Mouse (Mus musculus) thymus, postnatal 36 days (tissue): ENCODE results near the gene Adssl1.
A peak's percentile ranks its signal among the peaks of the same experiment; 100 is the strongest.

Experiments used
- DNase-seq, 2 experiments: peaks; one replicate each; pipeline ENCODE4 v3.0.0; 2022; ENCODE audit warnings: mixed read lengths in 2 of 2

Gene Adssl1

DNA sequence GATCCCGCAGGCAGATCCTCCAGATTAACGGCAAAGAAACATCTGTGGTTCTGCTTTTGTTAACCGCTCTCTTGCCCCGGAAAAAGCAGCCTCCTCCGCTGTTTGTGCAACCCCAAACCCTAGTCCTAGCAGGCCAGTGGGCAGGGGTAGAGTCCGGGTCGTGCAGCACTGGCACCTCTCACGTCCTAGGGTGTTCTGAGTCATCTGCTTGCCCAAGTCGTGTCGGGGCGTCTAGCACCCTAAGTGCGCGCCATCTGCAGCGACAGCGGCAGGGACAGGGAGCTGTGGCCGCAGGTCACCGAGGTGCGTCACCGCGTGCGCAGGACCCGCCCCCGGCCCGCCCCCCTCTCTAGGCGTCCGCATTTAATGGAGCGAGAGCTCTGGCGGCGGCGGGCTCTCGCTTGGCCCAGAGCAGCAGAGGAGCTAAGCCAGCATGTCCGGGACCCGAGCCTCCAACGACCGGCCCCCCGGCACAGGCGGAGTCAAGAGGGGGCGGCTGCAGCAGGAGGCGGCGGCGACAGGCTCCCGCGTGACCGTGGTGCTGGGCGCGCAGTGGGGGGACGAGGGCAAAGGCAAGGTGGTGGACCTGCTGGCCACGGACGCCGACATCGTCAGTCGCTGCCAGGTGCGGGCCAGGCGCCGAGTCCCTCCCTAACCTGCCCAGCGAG is at the start of gene Adssl1:
Gene Adssl1, plus strand, starts transcription at position 360 of the 668 bp plus-strand sequence.
- DNase-seq, result peak; percentile 54 to 61

DNA sequence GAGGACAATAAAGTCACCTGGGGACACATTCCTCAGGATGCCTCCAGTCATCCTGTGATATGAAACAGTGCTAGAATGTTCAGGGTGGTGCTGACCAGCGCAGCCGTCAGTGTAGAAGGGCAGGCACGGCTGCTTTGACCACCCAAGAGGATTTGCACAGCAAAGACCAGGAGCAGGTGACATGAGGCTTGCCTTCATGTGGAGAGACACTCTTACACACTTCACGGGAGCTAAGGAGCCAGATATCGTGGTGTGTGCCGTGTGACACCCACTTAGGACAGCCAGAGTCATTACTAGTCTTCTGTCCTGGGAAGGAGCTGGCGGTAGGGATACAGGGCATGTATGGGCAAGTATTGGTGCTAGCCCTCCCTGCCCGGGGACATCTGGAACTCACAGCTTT is 49.7 kb upstream of the Adssl1 start:
- no peak for DNase-seq

DNA sequence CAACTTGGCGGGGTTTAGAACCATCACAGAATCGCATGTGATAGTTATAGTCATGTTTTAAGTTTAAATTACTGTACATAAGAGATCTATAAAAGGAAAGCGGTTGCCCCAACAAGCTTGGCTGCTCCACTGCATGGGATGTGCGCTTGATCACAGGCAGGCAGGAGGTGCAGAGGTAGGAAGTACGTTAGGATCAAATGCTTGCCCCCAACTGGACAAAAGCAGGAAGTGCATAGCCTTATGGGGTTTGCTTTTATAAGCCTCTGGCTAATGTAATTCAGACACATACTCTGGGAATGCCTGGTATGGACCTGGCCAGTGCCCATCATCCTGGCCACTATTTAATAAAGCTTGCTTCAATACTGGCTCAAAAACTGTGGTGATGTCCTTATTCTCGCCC is 48.8 kb upstream of the Adssl1 start:
- no peak for DNase-seq

DNA sequence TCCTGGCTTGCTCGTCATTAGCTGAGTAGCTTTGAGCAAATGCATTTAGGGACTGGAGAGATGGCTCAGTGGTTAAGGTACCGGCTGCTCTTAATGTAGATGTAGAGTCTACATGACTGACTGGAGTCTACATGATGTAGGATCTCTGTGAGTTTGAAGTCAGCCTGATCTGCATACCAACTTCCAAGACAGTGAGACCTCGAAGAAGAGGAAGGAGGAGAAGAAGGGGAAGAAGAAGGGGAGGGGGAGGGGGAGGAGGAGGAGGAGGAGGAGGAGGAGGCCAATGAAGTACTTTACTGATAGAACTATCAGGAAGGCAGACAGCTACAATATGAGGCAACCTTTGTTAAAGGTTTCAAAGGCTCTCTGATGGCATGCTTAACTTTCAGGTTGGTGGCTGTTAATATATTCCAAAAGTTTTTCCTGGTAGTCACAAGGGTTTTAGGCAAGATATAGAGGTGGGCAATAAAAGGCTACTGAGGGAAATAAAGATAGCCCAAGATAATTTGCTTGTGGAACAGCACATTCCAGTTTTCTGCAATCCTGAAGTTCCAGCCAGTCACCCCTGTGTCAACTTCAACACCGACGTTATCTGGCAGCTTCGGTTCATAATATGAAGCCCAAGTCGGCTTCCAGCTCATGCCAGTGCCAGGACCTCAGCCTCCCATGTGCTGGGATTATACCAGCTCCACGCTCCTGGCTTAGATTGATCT is 44.4 kb upstream of the Adssl1 start:
- no peak for DNase-seq

DNA sequence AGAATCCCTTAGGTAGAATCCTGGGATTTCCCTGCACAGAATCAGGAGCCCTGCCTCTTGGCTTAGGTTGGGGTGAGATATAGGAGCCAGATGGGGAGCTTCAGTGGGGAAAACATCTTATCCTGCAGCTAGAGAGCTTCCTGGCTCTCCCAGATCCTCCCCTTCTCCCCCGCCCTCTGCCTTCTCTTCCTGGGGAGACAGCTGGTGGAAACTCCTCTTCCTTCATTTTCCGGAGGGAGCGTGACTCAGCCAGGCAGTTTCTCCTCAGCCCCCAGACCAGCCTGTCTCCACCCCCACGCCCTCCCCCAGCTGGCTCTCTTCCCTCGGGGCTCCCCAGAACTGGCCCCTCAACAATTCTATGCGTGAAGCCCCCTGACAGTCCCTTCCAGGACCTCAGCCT is 43.5 kb upstream of the Adssl1 start:
- DNase-seq, result no peak

DNA sequence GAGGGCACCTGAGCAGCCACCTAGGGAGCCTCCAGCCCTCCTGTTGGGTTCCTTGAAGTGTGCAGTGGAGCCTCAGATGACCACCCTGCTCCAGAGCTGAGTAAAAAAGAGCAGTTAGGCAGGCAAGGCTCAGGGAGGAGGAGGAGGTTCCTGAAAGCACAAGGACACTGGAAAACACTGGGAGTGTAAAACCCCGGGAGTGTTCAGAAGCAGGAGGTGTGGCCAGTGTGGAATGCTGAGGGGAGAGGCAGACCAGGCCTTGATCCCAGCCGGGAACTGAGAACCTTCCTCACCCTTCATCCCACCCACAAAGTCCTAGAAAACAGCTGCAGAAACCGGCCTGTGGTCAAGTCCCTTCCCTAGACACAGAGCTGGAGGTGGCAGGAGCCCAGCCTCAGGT is 43.1 kb upstream of the Adssl1 start:
- no peak for DNase-seq

DNA sequence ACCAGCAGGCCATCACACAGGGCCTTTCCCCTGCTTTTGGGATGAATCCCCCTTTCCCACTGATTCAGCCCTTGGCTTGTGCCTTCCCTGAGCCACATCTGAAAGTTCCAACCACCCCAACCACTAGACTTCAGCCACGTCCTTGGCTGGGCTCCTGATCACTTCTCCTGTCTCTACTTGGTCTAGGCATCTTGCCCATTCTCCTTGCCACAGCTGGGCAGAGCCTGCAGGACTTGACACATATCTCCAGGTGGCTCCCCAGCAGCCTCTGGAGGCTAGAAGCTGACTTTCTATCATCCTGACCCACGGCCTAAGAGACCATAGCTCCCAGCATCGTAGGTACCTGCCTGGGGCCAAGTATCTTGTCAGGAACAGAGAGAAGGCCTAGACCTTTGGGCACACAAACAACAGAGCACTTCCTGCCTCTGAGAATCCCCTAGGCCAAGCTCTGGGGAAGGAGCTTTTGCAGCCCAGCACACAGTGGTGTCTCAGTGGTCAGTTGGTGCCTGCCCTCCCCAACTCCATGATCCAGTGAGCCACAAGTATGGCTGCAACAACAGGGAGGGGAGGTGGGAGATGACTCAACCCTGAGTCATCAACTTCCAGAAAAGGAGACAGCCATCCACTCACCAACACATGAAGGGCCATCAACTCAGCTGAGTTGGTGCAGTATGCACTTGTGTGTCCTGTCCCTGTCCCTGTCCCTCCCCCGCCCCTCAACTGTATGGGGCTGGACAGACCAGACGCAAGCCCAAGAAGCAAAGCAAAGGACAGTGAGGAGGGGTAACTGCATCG is 41.4 kb upstream of the Adssl1 start:
- no peak for DNase-seq

DNA sequence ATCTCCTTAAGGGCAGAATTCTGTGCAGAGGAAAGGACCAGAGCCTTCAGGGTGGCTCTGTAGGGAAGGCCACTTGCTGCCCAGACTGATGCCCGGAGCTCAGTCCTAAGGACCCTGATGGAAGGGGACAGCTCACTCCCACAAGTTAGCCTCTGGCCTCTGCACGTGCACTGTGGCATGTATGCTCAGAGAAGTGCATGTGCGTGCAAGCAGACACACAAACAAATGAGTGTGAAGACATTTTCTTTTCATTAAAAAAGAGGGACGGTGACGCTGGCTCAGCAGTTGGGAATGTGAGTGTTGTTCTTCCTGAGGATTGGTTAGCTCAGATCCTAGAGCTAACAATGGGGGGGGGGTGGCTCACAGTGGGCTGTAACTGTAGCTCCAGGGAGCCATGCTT is 40.4 kb upstream of the Adssl1 start:
- DNase-seq, result no peak

DNA sequence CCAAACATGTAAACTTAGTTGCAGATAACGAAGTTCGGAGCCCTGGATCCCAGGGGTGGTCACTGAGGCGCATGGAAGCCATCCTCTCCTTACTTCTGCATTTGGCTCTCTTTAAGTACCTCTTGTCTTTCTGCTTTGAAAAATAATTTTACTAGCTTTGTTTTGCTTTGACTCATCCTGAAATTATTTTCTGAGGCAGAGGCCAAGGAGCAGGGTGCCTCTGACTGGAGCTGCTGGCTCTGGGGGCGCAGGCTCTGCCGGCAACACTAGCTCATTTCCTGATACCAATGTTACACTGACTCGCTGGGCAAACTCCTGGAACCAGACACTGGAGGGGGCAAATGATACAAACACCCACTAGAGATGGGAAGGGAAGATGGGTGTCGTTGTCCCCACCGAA is 39.9 kb upstream of the Adssl1 start:
- no peak for DNase-seq

DNA sequence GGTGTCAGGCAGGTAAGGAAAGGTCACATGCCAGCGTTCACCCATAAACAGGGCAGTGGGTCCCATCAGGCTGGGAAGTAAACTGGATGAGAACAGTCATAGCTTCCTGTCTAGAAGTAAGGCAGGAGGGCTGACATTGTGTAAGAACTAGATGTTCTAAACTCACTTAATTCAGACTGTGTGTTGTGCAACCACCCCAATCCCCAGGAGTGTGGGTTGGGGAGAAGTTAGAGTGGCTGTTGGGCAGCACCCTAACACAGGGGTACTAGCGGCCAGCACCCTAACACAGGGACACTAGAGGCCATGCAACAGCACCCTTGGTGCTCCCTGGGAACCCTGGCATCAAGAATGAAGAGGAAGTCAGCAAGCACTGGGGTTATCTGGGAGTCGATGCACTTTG is 38.7 kb upstream of the Adssl1 start:
- DNase-seq, result no peak

DNA sequence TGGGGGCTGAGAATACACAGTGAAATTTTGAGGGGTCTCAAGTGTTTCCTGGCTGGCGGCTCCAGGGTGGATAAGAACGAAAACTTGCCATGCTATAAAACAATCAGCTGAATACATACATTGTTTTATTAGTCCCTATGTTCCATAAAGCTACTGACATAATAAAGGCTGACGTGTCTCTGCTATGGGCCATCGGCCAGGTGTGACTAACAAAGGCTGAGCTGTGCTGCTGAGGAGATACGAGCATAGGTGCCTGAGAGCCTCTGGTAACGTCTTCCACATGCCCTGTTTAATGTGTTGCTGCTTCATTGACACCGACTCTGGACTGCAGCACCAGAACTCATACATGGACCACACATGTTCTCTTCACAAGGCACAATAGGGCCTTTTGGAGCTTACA is 34.9 kb upstream of the Adssl1 start:
- DNase-seq, result no peak

DNA sequence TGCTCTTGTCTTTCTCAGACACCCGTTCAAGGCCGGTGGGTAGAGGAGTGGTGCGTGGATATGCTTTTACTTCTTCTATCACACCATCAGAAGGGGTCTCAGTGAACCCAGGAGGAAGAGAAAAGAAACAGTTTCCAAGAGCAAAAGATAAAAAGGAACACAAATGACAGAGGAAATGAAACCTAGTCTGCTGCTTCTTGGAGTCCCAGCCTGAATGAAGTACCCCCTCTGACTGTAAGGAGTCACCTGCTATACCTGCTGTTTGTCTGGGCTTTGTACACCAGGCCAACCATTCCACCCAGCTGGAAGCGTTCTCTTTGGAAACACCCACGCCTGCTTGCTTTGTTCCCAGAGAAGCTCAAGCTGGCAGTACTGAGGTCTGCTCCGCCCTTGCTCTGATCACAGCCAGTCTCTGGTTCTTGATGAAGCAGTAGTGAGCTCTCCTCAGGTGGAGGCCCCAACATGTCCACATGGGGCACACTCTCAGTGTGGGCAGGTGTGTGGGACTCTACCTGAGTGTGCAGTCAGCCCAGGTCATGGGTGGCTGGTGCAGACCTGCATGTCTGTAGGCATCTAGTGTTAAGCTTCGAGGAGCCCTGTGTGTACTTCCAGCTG is 33.8 kb upstream of the Adssl1 start:
- DNase-seq, result no peak

DNA sequence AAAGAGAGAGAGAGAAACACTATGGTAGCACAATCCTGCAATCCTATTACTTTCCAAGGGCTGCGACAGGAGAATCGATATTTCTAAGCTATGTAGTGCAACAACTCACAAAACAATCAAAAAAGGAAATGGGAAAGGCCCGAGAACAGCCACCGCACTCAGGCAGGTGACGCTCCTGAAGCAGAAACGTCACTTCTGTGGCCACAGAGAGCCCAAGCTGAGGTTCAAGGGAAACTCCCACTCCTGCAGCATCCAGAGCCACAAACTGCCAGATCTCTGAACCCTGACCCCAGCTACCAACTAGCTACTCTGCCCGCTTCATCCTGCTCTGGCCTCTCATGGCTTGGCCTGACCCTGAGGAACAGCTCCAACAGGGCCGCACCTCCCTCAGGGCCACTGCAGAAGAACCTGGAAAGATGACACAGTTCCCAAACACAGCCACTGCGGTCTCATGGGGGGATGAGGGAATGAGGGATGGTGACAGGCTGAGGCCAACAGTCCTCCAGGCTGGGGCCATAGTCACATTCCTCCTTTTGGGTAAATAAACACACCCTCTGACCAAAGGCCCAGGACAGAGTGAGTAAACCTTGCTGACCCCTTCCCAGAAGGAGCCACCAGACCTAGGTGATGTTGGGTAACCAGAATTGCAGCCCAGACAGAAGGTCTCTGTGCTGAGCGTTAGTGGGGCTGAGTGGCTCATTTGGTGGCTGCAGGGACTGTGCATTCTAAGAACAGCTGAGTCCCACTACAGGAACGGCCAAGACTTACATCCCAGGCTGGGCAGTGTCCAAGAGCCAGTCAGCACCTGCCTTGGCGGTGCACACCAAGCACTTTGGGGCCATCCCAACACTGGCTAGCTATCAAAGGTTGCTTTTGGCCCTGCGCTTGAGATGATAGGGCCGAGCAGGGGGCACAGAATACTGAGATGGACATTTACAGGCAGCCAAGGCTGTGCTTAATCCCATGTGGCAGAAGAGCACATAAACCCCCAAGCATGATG is 32.4 kb upstream of the Adssl1 start:
- DNase-seq, result no peak

DNA sequence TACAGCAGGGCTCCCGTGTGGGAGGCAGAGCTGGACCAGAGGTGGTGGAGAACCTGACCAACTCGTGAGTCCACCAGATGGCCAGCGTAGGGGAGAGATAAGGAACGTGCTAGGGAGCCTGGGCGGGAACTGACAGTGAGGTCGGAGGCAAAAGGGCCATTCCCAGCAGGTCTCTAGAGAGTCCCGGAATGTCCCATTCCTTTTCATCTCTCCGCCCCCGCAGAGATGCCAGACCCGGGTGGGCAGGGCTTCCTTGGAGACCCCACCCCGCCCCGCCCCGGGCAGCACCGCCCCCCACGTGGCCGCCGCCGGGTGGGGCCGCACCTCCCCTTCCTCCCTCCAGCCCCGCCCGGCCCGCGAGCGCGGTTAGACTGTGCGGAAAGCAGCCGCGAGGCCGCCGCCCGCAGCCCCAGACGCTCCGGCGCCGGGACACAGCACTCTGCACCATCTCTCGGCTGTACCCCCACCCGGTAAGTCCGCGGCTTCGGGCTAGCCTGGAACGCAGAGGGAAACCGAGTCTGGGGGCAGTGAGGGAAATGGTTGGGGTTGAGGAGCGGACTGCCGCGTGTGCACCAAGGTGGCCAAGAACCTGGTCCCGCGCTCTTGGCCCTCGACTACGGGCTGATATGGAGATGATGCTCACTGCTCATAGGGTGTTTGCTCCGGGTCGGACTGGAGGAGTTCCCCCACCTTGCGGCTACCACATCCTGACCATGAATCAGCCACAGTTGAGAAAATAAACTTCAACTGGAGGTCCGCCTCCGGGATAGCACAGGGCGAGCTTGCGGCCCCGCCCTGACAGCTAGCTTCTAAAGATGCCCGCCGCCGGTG is 31.2 kb upstream of the Adssl1 start, which contains the start of gene Inf2:
Gene Inf2, plus strand, starts transcription at position 359 of the 831 bp plus-strand sequence.
- DNase-seq, result peak; percentile 83 to 86

DNA sequence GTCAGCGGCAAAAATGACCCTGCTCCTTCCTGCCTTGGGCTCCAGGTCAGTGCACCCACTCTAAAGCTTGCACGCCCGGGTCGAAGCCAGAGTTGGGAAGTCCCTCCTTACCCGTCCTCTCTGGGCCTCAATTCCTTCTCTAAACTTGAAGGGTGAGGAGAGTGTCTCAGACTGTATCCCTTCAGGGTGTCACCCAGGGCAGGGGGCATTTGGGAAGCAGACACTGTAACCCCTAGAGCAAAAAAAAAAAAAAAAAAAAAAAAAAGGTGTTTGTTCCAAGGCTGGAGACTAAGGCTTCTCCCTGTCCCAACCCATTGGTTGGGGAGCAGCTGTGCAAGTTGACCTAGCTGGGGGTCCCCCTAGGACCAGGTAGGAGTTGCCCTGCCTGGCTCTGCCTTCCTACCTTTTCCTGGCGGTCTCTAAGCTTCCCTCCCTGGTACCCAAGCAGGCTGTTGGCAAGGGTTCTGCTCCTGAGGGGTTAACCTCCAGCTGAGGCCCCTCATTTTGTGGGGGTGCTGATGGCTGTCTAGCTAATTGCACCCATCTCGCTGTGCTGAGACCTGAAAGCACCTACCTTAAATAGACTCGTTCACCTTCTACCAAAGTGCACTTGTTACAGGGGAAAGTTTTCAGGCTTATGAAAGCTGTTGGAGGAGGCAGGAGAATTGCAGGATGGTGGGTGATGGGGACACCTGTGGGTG is 30.2 kb upstream of the Adssl1 start:
- DNase-seq, result no peak

DNA sequence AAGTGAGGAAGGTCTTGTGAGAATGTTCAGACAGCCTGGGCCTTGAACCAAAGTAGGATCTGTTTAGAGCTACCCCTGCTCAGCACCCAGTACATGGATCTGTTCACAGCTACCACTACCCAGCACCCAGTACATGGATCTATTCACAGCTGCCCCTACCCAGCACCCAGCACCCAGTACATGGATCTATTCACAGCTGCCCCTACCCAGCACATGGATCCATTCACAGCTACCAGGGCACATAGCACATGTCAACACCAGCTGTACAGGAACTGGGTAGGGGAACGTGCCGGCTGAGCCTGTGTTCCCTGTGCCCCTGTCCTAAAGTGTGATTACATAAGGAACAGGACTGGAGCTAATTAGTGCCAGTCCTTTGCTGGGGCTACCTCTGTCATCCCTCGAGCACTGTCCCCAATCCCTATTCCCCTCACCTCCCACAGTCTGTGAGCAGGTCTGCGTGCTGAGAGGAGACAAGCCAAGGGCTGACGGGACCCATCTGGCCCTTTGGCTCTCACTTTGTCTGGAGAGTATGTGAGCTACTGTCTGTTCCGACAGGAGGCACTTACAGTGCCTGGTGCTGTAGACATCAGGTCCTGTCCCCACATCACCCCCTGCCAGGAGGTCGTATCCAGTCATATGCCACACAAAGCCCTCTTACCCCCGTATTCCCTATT is 29.1 kb upstream of the Adssl1 start:
- DNase-seq, result no peak

DNA sequence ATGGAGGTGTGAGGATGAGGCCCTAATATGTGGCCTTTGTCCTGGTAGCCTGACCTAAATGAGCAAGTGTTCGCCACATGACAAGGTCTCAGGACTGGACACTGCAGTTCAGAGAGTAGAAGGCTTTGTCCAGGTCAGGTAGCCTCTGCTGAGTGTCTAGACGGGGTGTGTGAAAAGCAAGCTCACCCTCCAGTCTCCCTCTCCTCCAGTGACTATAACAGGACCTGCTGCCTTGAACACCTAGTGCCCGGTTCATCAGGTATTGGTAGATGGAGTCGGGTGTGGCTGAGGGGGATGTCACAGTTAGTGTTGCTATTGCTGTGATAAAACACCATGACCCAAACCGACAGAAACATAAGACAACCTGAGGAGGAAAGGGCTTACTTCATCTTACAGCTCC is 28.6 kb upstream of the Adssl1 start:
- DNase-seq, result no peak

DNA sequence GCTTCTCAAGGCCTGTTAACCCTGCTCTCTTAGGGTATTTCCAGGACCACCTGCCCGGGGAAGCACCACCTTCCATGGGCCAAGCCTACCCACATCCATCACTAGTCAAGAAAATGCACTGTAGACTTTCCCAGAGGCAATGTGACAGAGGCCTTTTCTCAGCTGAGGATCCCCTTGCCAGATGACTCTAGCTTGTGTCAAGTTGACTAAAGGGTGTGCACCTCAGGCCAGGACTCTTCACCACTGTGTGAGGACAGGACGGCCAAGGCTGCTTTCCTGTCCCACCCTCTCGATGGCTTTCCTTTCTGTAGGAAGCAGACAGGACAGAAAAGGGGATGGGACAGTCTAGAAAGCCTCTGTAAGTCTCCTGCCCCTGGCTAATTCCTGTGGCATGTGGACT is 28.1 kb upstream of the Adssl1 start:
- DNase-seq, result no peak

DNA sequence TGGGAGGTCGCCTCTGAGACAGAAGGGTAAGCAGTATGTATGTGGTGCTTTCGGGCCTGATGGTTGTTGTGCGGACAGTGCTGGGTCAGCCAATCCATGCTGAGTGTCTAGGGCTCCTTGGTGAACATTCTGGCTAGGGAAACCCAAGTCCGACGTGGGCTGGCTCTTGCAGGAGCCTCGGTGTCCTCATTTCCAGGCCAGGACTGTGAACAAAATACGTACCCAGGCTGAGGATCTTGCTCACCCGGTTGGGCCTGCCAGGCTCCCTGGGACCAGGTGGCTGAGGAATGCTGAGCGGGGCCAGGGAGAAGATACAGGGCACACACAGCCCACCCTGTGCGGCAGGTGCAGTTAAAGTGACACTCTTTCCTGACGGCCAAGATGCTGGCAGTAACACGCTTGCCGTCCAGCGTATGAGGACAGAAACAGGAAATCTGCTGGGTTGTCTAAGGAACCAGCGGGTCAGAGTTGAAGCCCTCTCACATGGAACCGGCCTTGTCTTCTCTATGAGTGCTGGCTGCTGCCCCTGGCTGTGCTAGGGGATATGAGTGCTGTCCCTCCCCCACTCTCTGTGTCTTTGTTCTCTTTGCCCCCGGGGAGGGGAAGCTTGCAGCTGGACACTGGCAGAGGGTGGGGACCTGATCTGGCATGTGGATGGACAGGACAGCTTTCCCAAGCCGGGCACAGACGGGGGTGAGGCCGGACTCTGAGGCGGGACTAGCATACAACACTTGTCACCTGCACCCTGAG is 26.7 kb upstream of the Adssl1 start:
- DNase-seq, result no peak
